ENCODE assay signal across 9 mouse cellular contexts in genomic region chr4:101082176-101082888, GRCm38 (mm10). TPM values are rescaled to one million over a fixed set of nuclear protein-coding genes. Genes with fewer than 3 reads are reported as not detected.
DNase-seq lines count a peak whose midpoint lies in the region; ATAC-seq lines count a peak whose summit lies in the region.
"Had no signal": no experiment of that assay in that cellular context is flagged by ENCODE, and none has a peak within 500 bp of the region (broad histone marks: within the 10 kb centered on the region; RNA-seq: fewer than 3 reads in every experiment).

No protein-coding gene starts in this region.

- no peaks in the 10 kb centered on the region for H3K27me3 ChIP-seq in heart, embryonic 11.5 days (ENCODE audit: control insufficient read depth, insufficient read depth, low read length)
- no peaks in the 10 kb centered on the region for H3K27me3 ChIP-seq in forebrain, embryonic 15.5 days
- no peaks in the 10 kb centered on the region for H3K27me3 ChIP-seq in kidney, embryonic 16.5 days (ENCODE audit: insufficient read depth, low read length)
- no peaks in the 10 kb centered on the region for H3K27me3 ChIP-seq in neural tube, embryonic 14.5 days (ENCODE audit: control insufficient read depth, insufficient read depth, low read length)
- H3K27me3 ChIP-seq: megakaryocyte, embryonic 14.5 days had no signal

- no peak for ATAC-seq in heart, embryonic 11.5 days (replicated peaks; ENCODE audit: insufficient number of reproducible peaks, low FRiP score, low TSS enrichment)
- ATAC-seq in forebrain, embryonic 15.5 days (replicated peaks), result peak; percentile 46; the same call in 1 of the 2 replicates
- peak; percentile 91 for ATAC-seq in kidney, embryonic 16.5 days (ENCODE audit: low FRiP score, low TSS enrichment)
- peak; percentile 79 for ATAC-seq in neural tube, embryonic 14.5 days (ENCODE audit: low read depth)
- no peak for ATAC-seq in megakaryocyte progenitor cell, adult 5-6 weeks (replicated peaks; ENCODE audit: poor library complexity)

- DNase-seq in heart, postnatal 36 days, result no peak
- DNase-seq in layer of hippocampus, adult 9-11 months, result no peak
- DNase-seq in left cerebral cortex, postnatal 25 days (ENCODE audit: low spot score in 2 of 2), result no peak

- WGBS in heart, embryonic 11.5 days (ENCODE audit: insufficient replicate concordance), result 54% methylated on average over 17 of the region's 17 CpGs
- WGBS in forebrain, embryonic 15.5 days, result 5% methylated on average over 17 of the region's 17 CpGs
- 18% methylated on average over 17 of the region's 17 CpGs for WGBS in kidney, embryonic 16.5 days
- 15% methylated on average over 17 of the region's 17 CpGs for WGBS in neural tube, embryonic 14.5 days

- H3K4me2 ChIP-seq in heart, embryonic 11.5 days, result no peak overlapping the region
- H3K4me2 ChIP-seq in forebrain, embryonic 15.5 days (replicated peaks), result no peak overlapping the region
- peak overlapping the region; percentile 19 for H3K4me2 ChIP-seq in kidney, embryonic 16.5 days (replicated peaks; ENCODE audit: low read depth, low read length)
- no peak overlapping the region for H3K4me2 ChIP-seq in neural tube, embryonic 14.5 days (ENCODE audit: low read depth, low read length)

- no peaks in the 10 kb centered on the region for H3K36me3 ChIP-seq in heart, embryonic 11.5 days (ENCODE audit: control insufficient read depth, insufficient read depth, low read length)
- no peaks in the 10 kb centered on the region for H3K36me3 ChIP-seq in forebrain, embryonic 15.5 days
- H3K36me3 ChIP-seq in kidney, embryonic 16.5 days (ENCODE audit: insufficient read depth, low read length), result no peaks in the 10 kb centered on the region
- H3K36me3 ChIP-seq in neural tube, embryonic 14.5 days (ENCODE audit: control insufficient read depth, insufficient read depth, low read length), result no peaks in the 10 kb centered on the region

- no peak overlapping the region for H3K27ac ChIP-seq in heart, embryonic 11.5 days (ENCODE audit: low read depth, low read length)
- peak overlapping the region; percentile 13; the same call in 1 of the 2 replicates for H3K27ac ChIP-seq in forebrain, embryonic 15.5 days (replicated peaks)
- H3K27ac ChIP-seq in kidney, embryonic 16.5 days (ENCODE audit: low read length), result peak overlapping the region; percentile 75
- 0 out of 2 replicates have a peak overlapping the region, but pooled peaks have one; percentile 3 for H3K27ac ChIP-seq in neural tube, embryonic 14.5 days (ENCODE audit: low read depth, low read length)

- H3K4me1 ChIP-seq in heart, embryonic 11.5 days (ENCODE audit: control insufficient read depth, insufficient read depth, low read length), result peaks cover 3% of the 10 kb centered on the region; the same call in 1 of the 2 replicates
- 0 out of 2 replicates have a peak, but pooled peaks cover 4% of the 10 kb centered on the region for H3K4me1 ChIP-seq in forebrain, embryonic 15.5 days
- peaks cover 26% of the 10 kb centered on the region for H3K4me1 ChIP-seq in kidney, embryonic 16.5 days (ENCODE audit: insufficient read depth, low read length)
- H3K4me1 ChIP-seq in neural tube, embryonic 14.5 days (ENCODE audit: control insufficient read depth, insufficient read depth, low read length), result peaks cover 4% of the 10 kb centered on the region; the same call in 1 of the 2 replicates
- H3K4me1 ChIP-seq: megakaryocyte, embryonic 14.5 days had no signal

- H3K4me3 ChIP-seq in heart, embryonic 11.5 days (ENCODE audit: low read depth, low read length), result no peak overlapping the region
- no peak overlapping the region for H3K4me3 ChIP-seq in forebrain, embryonic 15.5 days
- no peak overlapping the region for H3K4me3 ChIP-seq in kidney, embryonic 16.5 days (ENCODE audit: low read length)
- no peak overlapping the region for H3K4me3 ChIP-seq in neural tube, embryonic 14.5 days (ENCODE audit: low read depth, low read length)
- H3K4me3 ChIP-seq: megakaryocyte, embryonic 14.5 days had no signal

- intact Hi-C loops in heart, postnatal 36 days (cut with DNase I), result no loop called here
- intact Hi-C loops in left cerebral cortex, postnatal 25 days (cut with DNase I), result no loop called here

- 0 out of 2 replicates have a peak overlapping the region, but pooled peaks have one; percentile 22 for H3K9ac ChIP-seq in heart, embryonic 11.5 days (ENCODE audit: low read depth, low read length)
- H3K9ac ChIP-seq in forebrain, embryonic 15.5 days (replicated peaks), result no peak overlapping the region
- no peak overlapping the region for H3K9ac ChIP-seq in kidney, embryonic 16.5 days (replicated peaks; ENCODE audit: low read length)
- no peak overlapping the region for H3K9ac ChIP-seq in neural tube, embryonic 14.5 days (replicated peaks; ENCODE audit: low read depth, low read length)

- H3K9me3 ChIP-seq in heart, embryonic 11.5 days (replicated peaks; ENCODE audit: control insufficient read depth, low read length), result no peaks in the 10 kb centered on the region
- H3K9me3 ChIP-seq in forebrain, embryonic 15.5 days, result no peaks in the 10 kb centered on the region
- no peaks in the 10 kb centered on the region for H3K9me3 ChIP-seq in kidney, embryonic 16.5 days (ENCODE audit: low read length)
- no peaks in the 10 kb centered on the region for H3K9me3 ChIP-seq in neural tube, embryonic 14.5 days (ENCODE audit: control insufficient read depth, low read length)
- H3K9me3 ChIP-seq: megakaryocyte, embryonic 14.5 days had no signal

RNA-seq across cellular contexts. Expression of gene Raver2, which starts 13.5 kb away (rescaled TPM):
- polyA plus RNA-seq in heart, embryonic 11.5 days (2014; fragmentation: Nextera tagmentation; extraction: Ambion mirVana), result 3.8 and 5.6 TPM in 2 replicates
- total RNA-seq in heart, postnatal 36 days (2021), result 1 to 10 TPM; 2.2 to 2.4 TPM
- 4.4 and 4.9 TPM in 2 replicates for polyA plus RNA-seq in forebrain, embryonic 15.5 days (2015; fragmentation: Nextera tagmentation; extraction: Ambion mirVana)
- polyA plus RNA-seq in kidney, embryonic 16.5 days (2015; fragmentation: Nextera tagmentation; extraction: Ambion mirVana), result 12.4 and 13.9 TPM in 2 replicates
- 6.9 and 7.1 TPM in 2 replicates for polyA plus RNA-seq in neural tube, embryonic 14.5 days (2014; fragmentation: Nextera tagmentation; extraction: Ambion mirVana)
- total RNA-seq in left cerebral cortex, postnatal 25 days (2021), result 10 to 100 TPM; 19.5 to 21.9 TPM
- 0.15 TPM in 1 of 2 replicates, not detected in the other for total RNA-seq in megakaryocyte progenitor cell, adult 5-6 weeks (2015)
- 0.17 TPM in 2 replicates for total RNA-seq in megakaryocyte progenitor cell, adult 5-6 weeks (2017)

Comparison
In these comparisons a context has a peak if more than half of its experiments do, and no peak if none do; other contexts are left out.
1. ATAC-seq: peak in forebrain, embryonic 15.5 days (single experiment), kidney, embryonic 16.5 days (single experiment) and neural tube, embryonic 14.5 days (single experiment); none in heart, embryonic 11.5 days (single experiment) and megakaryocyte progenitor cell, adult 5-6 weeks (single experiment).